Mouse (Mus musculus): ENCODE results near the gene Sh3bp4. TPM values are rescaled to one million over a fixed set of nuclear protein-coding genes. Genes with fewer than 3 reads are reported as not detected.

The Sh3bp4 gene
- polyA plus RNA-seq, 1 experiment from 2014 or later: 22.4 TPM

GRCm38 (mm10) chr1:89118836-89119235 lies 48.6 kb downstream of the Sh3bp4 start:
- Histone ChIP-seq H3K9me3 (ENCODE audit: control insufficient read depth, low read depth, low read length) (no peaks in the 10 kb centered on the region), H3K4me1 (ENCODE audit: control insufficient read depth, insufficient read depth, low read length) (peaks cover 30% of the 10 kb centered on the region), H3K9ac (replicated peaks; ENCODE audit: low read depth, low read length) (no peak overlapping the region), H3K36me3 (ENCODE audit: control insufficient read depth, insufficient read depth, low read length) (no peaks in the 10 kb centered on the region), H3K4me2 (replicated peaks; ENCODE audit: low read depth, low read length) (no peak overlapping the region), H3K4me3 (ENCODE audit: low read depth, low read length) (no peak overlapping the region), H3K27ac (ENCODE audit: low read length) (no peak overlapping the region), H3K27me3 (ENCODE audit: control insufficient read depth, insufficient read depth, low read length) (no peaks in the 10 kb centered on the region)
- no peak for ATAC-seq (ENCODE audit: insufficient number of reproducible peaks, insufficient read depth, low FRiP score, low read depth)
- 73% methylated on average over 5 of the region's 5 CpGs for WGBS

GRCm38 (mm10) chr1:89120290-89120689 lies 50.1 kb downstream of the Sh3bp4 start:
- Histone ChIP-seq H3K9ac (replicated peaks; ENCODE audit: low read depth, low read length) (no peak overlapping the region), H3K4me3 (ENCODE audit: low read depth, low read length) (no peak overlapping the region), H3K27ac (ENCODE audit: low read length) (no peak overlapping the region), H3K9me3 (ENCODE audit: control insufficient read depth, low read depth, low read length) (no peaks in the 10 kb centered on the region), H3K36me3 (ENCODE audit: control insufficient read depth, insufficient read depth, low read length) (no peaks in the 10 kb centered on the region), H3K4me2 (replicated peaks; ENCODE audit: low read depth, low read length) (no peak overlapping the region), H3K27me3 (ENCODE audit: control insufficient read depth, insufficient read depth, low read length) (no peaks in the 10 kb centered on the region), H3K4me1 (ENCODE audit: control insufficient read depth, insufficient read depth, low read length) (peaks cover 30% of the 10 kb centered on the region)
- no peak for ATAC-seq (ENCODE audit: insufficient number of reproducible peaks, insufficient read depth, low FRiP score, low read depth)
- 62% methylated on average over 4 of the region's 4 CpGs for WGBS

GRCm38 (mm10) chr1:89121466-89121865 lies 51.3 kb downstream of the Sh3bp4 start:
- Histone ChIP-seq H3K4me3 (ENCODE audit: low read depth, low read length) (no peak overlapping the region), H3K9ac (replicated peaks; ENCODE audit: low read depth, low read length) (no peak overlapping the region), H3K9me3 (ENCODE audit: control insufficient read depth, low read depth, low read length) (no peaks in the 10 kb centered on the region), H3K4me2 (replicated peaks; ENCODE audit: low read depth, low read length) (no peak overlapping the region), H3K4me1 (ENCODE audit: control insufficient read depth, insufficient read depth, low read length) (peaks cover 30% of the 10 kb centered on the region), H3K27ac (ENCODE audit: low read length) (peak overlapping the region; percentile 58; the same call in 1 of the 2 replicates), H3K36me3 (ENCODE audit: control insufficient read depth, insufficient read depth, low read length) (no peaks in the 10 kb centered on the region), H3K27me3 (ENCODE audit: control insufficient read depth, insufficient read depth, low read length) (no peaks in the 10 kb centered on the region)
- ATAC-seq (ENCODE audit: insufficient number of reproducible peaks, insufficient read depth, low FRiP score, low read depth): no peak
- WGBS: 46% methylated on average over 8 of the region's 8 CpGs

- no peak overlapping the region; the same call in 1 of the 2 replicates for H3K27ac ChIP-seq (ENCODE audit: low read length)
- H3K9ac ChIP-seq (replicated peaks; ENCODE audit: low read depth, low read length): no peak overlapping the region
- 60% methylated on average over 5 of the region's 5 CpGs for WGBS
- no peak overlapping the region for H3K4me3 ChIP-seq (ENCODE audit: low read depth, low read length)
- H3K27me3 ChIP-seq (ENCODE audit: control insufficient read depth, insufficient read depth, low read length): no peaks in the 10 kb centered on the region
- no peak for ATAC-seq (ENCODE audit: insufficient number of reproducible peaks, insufficient read depth, low FRiP score, low read depth)
- no peaks in the 10 kb centered on the region for H3K36me3 ChIP-seq (ENCODE audit: control insufficient read depth, insufficient read depth, low read length)
- peaks cover 28% of the 10 kb centered on the region for H3K4me1 ChIP-seq (ENCODE audit: control insufficient read depth, insufficient read depth, low read length)
- H3K4me2 ChIP-seq (replicated peaks; ENCODE audit: low read depth, low read length): no peak overlapping the region
- 0 out of 2 replicates have a peak, but pooled peaks cover 2% of the 10 kb centered on the region for H3K9me3 ChIP-seq (ENCODE audit: control insufficient read depth, low read depth, low read length)
Measured at GRCm38 (mm10) chr1:89122376-89122775, 52.2 kb downstream of the Sh3bp4 start.

- peaks cover 19% of the 10 kb centered on the region for H3K4me1 ChIP-seq (ENCODE audit: control insufficient read depth, insufficient read depth, low read length)
- no peak overlapping the region for H3K27ac ChIP-seq (ENCODE audit: low read length)
- no peak for ATAC-seq (ENCODE audit: insufficient number of reproducible peaks, insufficient read depth, low FRiP score, low read depth)
- no peak overlapping the region for H3K9ac ChIP-seq (replicated peaks; ENCODE audit: low read depth, low read length)
- no peaks in the 10 kb centered on the region for H3K36me3 ChIP-seq (ENCODE audit: control insufficient read depth, insufficient read depth, low read length)
- no peak overlapping the region for H3K4me3 ChIP-seq (ENCODE audit: low read depth, low read length)
- no peaks in the 10 kb centered on the region for H3K27me3 ChIP-seq (ENCODE audit: control insufficient read depth, insufficient read depth, low read length)
- H3K4me2 ChIP-seq (replicated peaks; ENCODE audit: low read depth, low read length): no peak overlapping the region
- 0 out of 2 replicates have a peak, but pooled peaks cover 2% of the 10 kb centered on the region for H3K9me3 ChIP-seq (ENCODE audit: control insufficient read depth, low read depth, low read length)
- WGBS: 74% methylated on average over 7 of the region's 7 CpGs
Measured at GRCm38 (mm10) chr1:89124076-89124475, 53.9 kb downstream of the Sh3bp4 start.

- no peaks in the 10 kb centered on the region for H3K36me3 ChIP-seq (ENCODE audit: control insufficient read depth, insufficient read depth, low read length)
- WGBS: 96% methylated on average over 3 of the region's 3 CpGs
Measured at GRCm38 (mm10) chr1:89127163-89127562, 56.9 kb downstream of the Sh3bp4 start.

GRCm38 (mm10) chr1:89130429-89130828 lies 60.2 kb downstream of the Sh3bp4 start:
- H3K4me3 ChIP-seq (ENCODE audit: low read depth, low read length): no peak overlapping the region
- H3K9ac ChIP-seq (replicated peaks; ENCODE audit: low read depth, low read length): no peak overlapping the region
- H3K4me2 ChIP-seq (replicated peaks; ENCODE audit: low read depth, low read length): no peak overlapping the region
- H3K27ac ChIP-seq (ENCODE audit: low read length): no peak overlapping the region
- no peaks in the 10 kb centered on the region; the same call in 1 of the 2 replicates for H3K4me1 ChIP-seq (ENCODE audit: control insufficient read depth, insufficient read depth, low read length)
- no peaks in the 10 kb centered on the region for H3K36me3 ChIP-seq (ENCODE audit: control insufficient read depth, insufficient read depth, low read length)
- WGBS: 88% methylated on average over 6 of the region's 6 CpGs
- 0 out of 2 replicates have a peak, but pooled peaks cover 2% of the 10 kb centered on the region for H3K9me3 ChIP-seq (ENCODE audit: control insufficient read depth, low read depth, low read length)
- no peaks in the 10 kb centered on the region for H3K27me3 ChIP-seq (ENCODE audit: control insufficient read depth, insufficient read depth, low read length)
- 0 out of 2 replicates have a peak, but pooled peaks have one; percentile 31 for ATAC-seq (ENCODE audit: insufficient number of reproducible peaks, insufficient read depth, low FRiP score, low read depth)

More at GRCm38 (mm10) chr1:89127163-89127562, 56.9 kb downstream of the Sh3bp4 start:
- Histone ChIP-seq H3K9ac (replicated peaks; ENCODE audit: low read depth, low read length) (no peak overlapping the region), H3K4me1 (ENCODE audit: control insufficient read depth, insufficient read depth, low read length) (no peaks in the 10 kb centered on the region), H3K27me3 (ENCODE audit: control insufficient read depth, insufficient read depth, low read length) (no peaks in the 10 kb centered on the region), H3K4me3 (ENCODE audit: low read depth, low read length) (no peak overlapping the region), H3K4me2 (replicated peaks; ENCODE audit: low read depth, low read length) (no peak overlapping the region), H3K27ac (ENCODE audit: low read length) (no peak overlapping the region), H3K9me3 (ENCODE audit: control insufficient read depth, low read depth, low read length) (0 out of 2 replicates have a peak, but pooled peaks cover 2% of the 10 kb centered on the region)
- ATAC-seq (ENCODE audit: insufficient number of reproducible peaks, insufficient read depth, low FRiP score, low read depth): no peak

- no peaks in the 10 kb centered on the region for H3K36me3 ChIP-seq (ENCODE audit: control insufficient read depth, insufficient read depth, low read length)
- no peaks in the 10 kb centered on the region for H3K27me3 ChIP-seq (ENCODE audit: control insufficient read depth, insufficient read depth, low read length)
- ATAC-seq (ENCODE audit: insufficient number of reproducible peaks, insufficient read depth, low FRiP score, low read depth): no peak
- H3K4me2 ChIP-seq (replicated peaks; ENCODE audit: low read depth, low read length): no peak overlapping the region
- no peak overlapping the region for H3K9ac ChIP-seq (replicated peaks; ENCODE audit: low read depth, low read length)
- no peaks in the 10 kb centered on the region; the same call in 1 of the 2 replicates for H3K4me1 ChIP-seq (ENCODE audit: control insufficient read depth, insufficient read depth, low read length)
- H3K9me3 ChIP-seq (ENCODE audit: control insufficient read depth, low read depth, low read length): 0 out of 2 replicates have a peak, but pooled peaks cover 2% of the 10 kb centered on the region
- H3K27ac ChIP-seq (ENCODE audit: low read length): no peak overlapping the region
- H3K4me3 ChIP-seq (ENCODE audit: low read depth, low read length): no peak overlapping the region
- 70% methylated on average over 14 of the region's 14 CpGs for WGBS
Measured at GRCm38 (mm10) chr1:89131018-89131540, 60.9 kb downstream of the Sh3bp4 start.

- no peak overlapping the region for H3K9ac ChIP-seq (replicated peaks; ENCODE audit: low read depth, low read length)
- H3K9me3 ChIP-seq (ENCODE audit: control insufficient read depth, low read depth, low read length): 0 out of 2 replicates have a peak, but pooled peaks cover 2% of the 10 kb centered on the region
- H3K4me3 ChIP-seq (ENCODE audit: low read depth, low read length): no peak overlapping the region
- ATAC-seq (ENCODE audit: insufficient number of reproducible peaks, insufficient read depth, low FRiP score, low read depth): no peak
- no peak overlapping the region for H3K27ac ChIP-seq (ENCODE audit: low read length)
- H3K27me3 ChIP-seq (ENCODE audit: control insufficient read depth, insufficient read depth, low read length): no peaks in the 10 kb centered on the region
- H3K4me2 ChIP-seq (replicated peaks; ENCODE audit: low read depth, low read length): no peak overlapping the region
- 83% methylated on average over 8 of the region's 8 CpGs for WGBS
- H3K36me3 ChIP-seq (ENCODE audit: control insufficient read depth, insufficient read depth, low read length): no peaks in the 10 kb centered on the region
- no peaks in the 10 kb centered on the region; the same call in 1 of the 2 replicates for H3K4me1 ChIP-seq (ENCODE audit: control insufficient read depth, insufficient read depth, low read length)
Measured at GRCm38 (mm10) chr1:89131707-89132106, 61.5 kb downstream of the Sh3bp4 start.
